Mouse (Mus musculus): ENCODE data around the gene Gapdhs. TPM values are rescaled to one million over a fixed set of nuclear protein-coding genes. Genes with fewer than 3 reads are reported as not detected.
"Not testable (repeated sequence)": the region's sequence is repeated elsewhere in the genome, so short reads cannot be mapped to it uniquely, and the experiment has no call there.

The Gapdhs gene
- polyA plus RNA-seq, 1 experiment = 4,420 TPM

DNA sequence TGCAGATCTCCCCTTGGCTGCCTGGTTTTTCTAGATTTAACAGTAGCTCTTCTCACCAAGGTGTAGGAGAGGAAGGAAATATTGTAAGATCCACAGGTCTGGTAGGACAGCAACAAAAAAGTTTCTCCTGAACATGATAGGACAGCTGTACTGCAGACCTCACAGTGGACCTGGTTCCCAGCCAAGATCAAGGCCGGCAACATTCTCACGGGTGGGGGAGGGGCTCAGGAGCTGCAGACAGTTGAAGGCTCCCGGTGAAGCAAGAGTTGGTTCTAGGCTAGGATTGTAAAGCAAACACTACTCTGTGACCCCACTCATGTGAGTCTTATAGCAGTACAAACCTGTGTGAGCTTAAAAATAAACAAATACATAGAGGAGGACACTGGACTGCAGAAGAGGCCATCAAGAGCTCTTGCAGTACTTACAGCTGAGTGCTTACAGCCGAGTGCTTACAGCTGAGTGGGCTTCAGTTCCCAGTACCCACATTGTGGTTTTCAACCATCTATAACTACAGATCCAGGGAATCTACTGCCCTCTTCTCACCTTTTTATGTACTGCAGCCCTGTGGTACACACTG is 629 bp upstream of the Gapdhs start:
- Histone ChIP-seq H3K36me3 (ENCODE audit: control insufficient read depth, insufficient read depth, low read length) (no peaks in the 10 kb centered on the region), H3K4me1 (ENCODE audit: control insufficient read depth, insufficient read depth, low read length) (peaks cover 8% of the 10 kb centered on the region), H3K4me3 (ENCODE audit: control insufficient read depth, low read depth, low read length) (peak overlapping the region; percentile 88), H3K27me3 (ENCODE audit: control insufficient read depth, insufficient read depth, low read length) (no peaks in the 10 kb centered on the region), H3K27ac (ENCODE audit: control insufficient read depth, insufficient read depth, low read depth, low read length) (peak overlapping the region; percentile 94)
- no peak for TF ChIP-seq POLR2A (IDR thresholded peaks at IDR 0.05; ENCODE audit: control insufficient read depth, low read depth, low read length)

- H3K27me3 ChIP-seq (ENCODE audit: control insufficient read depth, insufficient read depth, low read length); H3K36me3 ChIP-seq (ENCODE audit: control insufficient read depth, insufficient read depth, low read length); H3K4me1 ChIP-seq (ENCODE audit: control insufficient read depth, insufficient read depth, low read length): not testable (repeated sequence)
- TF ChIP-seq POLR2A (IDR thresholded peaks at IDR 0.05; ENCODE audit: control insufficient read depth, low read depth, low read length) = peak; percentile 17; the same call in 1 of the 2 replicates
- peak overlapping the region; percentile 51 for H3K27ac ChIP-seq (ENCODE audit: control insufficient read depth, insufficient read depth, low read depth, low read length)
- H3K4me3 ChIP-seq (ENCODE audit: control insufficient read depth, low read depth, low read length) = peak overlapping the region; percentile 93
These were observed 911 bp downstream of the Gapdhs start for GRCm38 (mm10) chr7:30742570-30742969.

DNA sequence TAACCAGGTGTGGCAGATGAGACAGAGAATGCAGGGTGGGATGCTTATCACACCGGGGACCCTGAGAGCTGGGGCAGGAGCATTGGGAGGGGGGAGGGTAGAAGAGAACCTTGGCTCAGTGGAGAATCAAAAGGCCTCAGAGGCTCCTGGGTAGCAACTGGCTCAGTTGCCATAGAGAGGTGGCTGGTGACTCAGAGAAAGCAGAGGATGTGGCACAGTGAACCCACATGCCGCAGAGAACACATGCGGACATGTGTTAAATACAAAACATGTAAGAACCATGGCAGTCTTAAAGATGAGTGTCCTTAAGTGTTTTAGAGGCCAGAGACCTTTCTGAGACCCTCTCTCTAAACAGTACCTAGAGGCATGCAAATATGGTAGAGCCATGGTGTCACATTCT is 7.3 kb downstream of the Gapdhs start:
- H3K27me3 ChIP-seq (ENCODE audit: control insufficient read depth, insufficient read depth, low read length) = no peaks in the 10 kb centered on the region
- H3K4me1 ChIP-seq (ENCODE audit: control insufficient read depth, insufficient read depth, low read length) = no peaks in the 10 kb centered on the region
- TF ChIP-seq POLR2A (IDR thresholded peaks at IDR 0.05; ENCODE audit: control insufficient read depth, low read depth, low read length) (no peak), CTCF (IDR thresholded peaks at IDR 0.05; ENCODE audit: control insufficient read depth, insufficient read depth, insufficient replicate concordance, low read depth, low read length) (no peak)
- H3K4me3 ChIP-seq (ENCODE audit: control insufficient read depth, low read depth, low read length) = no peak overlapping the region; the same call in 1 of the 2 replicates
- H3K27ac ChIP-seq (ENCODE audit: control insufficient read depth, insufficient read depth, low read depth, low read length) = no peak overlapping the region
- H3K36me3 ChIP-seq (ENCODE audit: control insufficient read depth, insufficient read depth, low read length) = no peaks in the 10 kb centered on the region

DNA sequence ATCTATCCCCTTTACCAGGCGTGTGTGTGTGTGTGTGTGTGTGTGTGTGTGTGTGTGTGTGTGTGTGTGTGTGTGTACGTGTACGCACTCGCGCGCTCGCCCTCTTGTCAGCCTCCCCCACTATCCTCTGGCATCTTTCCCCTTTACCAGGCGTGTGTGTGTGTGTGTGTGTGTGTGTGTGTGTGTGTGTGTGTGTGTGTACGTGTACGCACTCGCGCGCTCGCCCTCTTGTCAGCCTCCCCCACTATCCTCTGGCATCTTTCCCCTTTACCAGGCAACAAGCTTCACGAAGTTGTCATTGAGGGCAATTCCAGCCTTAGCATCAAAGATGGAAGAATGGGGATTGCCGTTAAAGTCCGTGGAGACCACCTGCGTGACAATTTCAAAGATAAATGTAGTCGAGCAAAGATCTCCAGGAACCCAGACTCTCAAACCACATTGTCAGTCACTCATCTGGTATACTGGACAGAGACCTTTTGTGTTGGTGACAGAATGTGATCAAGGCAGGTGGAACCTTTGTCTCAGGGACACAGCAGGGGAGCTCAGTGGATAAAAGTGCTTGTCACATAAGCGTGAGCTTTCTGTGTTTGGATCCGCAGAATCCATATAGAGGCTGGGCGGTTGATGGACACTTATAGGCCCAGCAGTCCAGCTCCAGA is 13.3 kb downstream of the Gapdhs start:
- H3K36me3 ChIP-seq (ENCODE audit: control insufficient read depth, insufficient read depth, low read length); H3K4me1 ChIP-seq (ENCODE audit: control insufficient read depth, insufficient read depth, low read length); H3K27me3 ChIP-seq (ENCODE audit: control insufficient read depth, insufficient read depth, low read length): not testable (repeated sequence)
- H3K4me3 ChIP-seq (ENCODE audit: control insufficient read depth, low read depth, low read length) = peak overlapping the region; percentile 94
- peak overlapping the region; percentile 80; the same call in 1 of the 2 replicates for H3K27ac ChIP-seq (ENCODE audit: control insufficient read depth, insufficient read depth, low read depth, low read length)

- Histone ChIP-seq H3K27me3 (ENCODE audit: control insufficient read depth, insufficient read depth, low read length) (no peaks in the 10 kb centered on the region), H3K36me3 (ENCODE audit: control insufficient read depth, insufficient read depth, low read length) (no peaks in the 10 kb centered on the region), H3K4me3 (ENCODE audit: control insufficient read depth, low read depth, low read length) (peak within 1 kb of the TSS; percentile 94), H3K27ac (ENCODE audit: control insufficient read depth, insufficient read depth, low read depth, low read length) (peak within 1 kb of the TSS; percentile 80), H3K4me1 (ENCODE audit: control insufficient read depth, insufficient read depth, low read length) (peaks cover 3% of the 10 kb centered on the region)
- TF ChIP-seq POLR2A (IDR thresholded peaks at IDR 0.05; ENCODE audit: control insufficient read depth, low read depth, low read length) (peak; percentile 74), CTCF (IDR thresholded peaks at IDR 0.05; ENCODE audit: control insufficient read depth, insufficient read depth, insufficient replicate concordance, low read depth, low read length) (peak; percentile 5; the same call in 1 of the 2 replicates)
These were observed 14.0 kb downstream of the Gapdhs start, which contains the start of gene Tmem147 for GRCm38 (mm10) chr7:30729396-30730063. Gene Tmem147, minus strand, starts transcription at chr7:30729540.

DNA sequence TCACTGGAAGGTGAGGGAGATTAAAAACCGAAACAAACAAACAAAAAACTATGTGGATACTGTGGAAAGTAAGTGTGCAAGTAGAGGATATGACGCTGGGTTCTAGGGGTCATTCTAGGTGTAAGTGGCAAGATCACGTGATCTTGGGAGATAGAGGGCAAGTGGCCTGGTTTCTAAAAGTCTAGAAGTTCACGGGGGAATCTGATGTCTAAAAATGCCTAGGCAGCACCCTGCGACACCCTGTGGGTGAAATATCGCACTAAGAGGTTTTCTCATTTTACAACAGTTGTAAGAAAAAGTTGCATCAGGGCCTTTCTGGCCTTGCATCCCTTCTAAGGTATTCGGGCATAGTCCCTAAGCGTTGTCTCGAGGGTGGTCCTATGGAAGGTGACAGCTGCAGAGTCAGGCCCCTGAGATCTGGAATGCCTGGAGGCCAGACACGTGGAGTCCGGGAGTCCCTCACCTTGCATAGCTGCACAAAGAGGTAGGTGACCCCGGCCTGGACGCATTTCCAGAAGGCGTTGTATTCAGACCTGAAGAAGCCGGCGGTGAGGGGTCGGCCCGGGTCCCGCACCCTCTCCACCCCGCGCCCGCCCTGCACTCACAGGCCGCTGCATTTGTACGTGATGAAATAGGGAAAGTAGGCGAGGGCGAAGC is 14.6 kb downstream of the Gapdhs start:
- Histone ChIP-seq H3K4me1 (ENCODE audit: control insufficient read depth, insufficient read depth, low read length) (peaks cover 3% of the 10 kb centered on the region), H3K27ac (ENCODE audit: control insufficient read depth, insufficient read depth, low read depth, low read length) (peak overlapping the region; percentile 72), H3K36me3 (ENCODE audit: control insufficient read depth, insufficient read depth, low read length) (no peaks in the 10 kb centered on the region), H3K4me3 (ENCODE audit: control insufficient read depth, low read depth, low read length) (peak overlapping the region; percentile 94), H3K27me3 (ENCODE audit: control insufficient read depth, insufficient read depth, low read length) (no peaks in the 10 kb centered on the region)
- TF ChIP-seq CTCF (IDR thresholded peaks at IDR 0.05; ENCODE audit: control insufficient read depth, insufficient read depth, insufficient replicate concordance, low read depth, low read length) (no peak), POLR2A (IDR thresholded peaks at IDR 0.05; ENCODE audit: control insufficient read depth, low read depth, low read length) (no peak)

- Histone ChIP-seq H3K4me1 (ENCODE audit: control insufficient read depth, insufficient read depth, low read length) (peaks cover 3% of the 10 kb centered on the region), H3K4me3 (ENCODE audit: control insufficient read depth, low read depth, low read length) (no peak overlapping the region)
- no peak for TF ChIP-seq CTCF (IDR thresholded peaks at IDR 0.05; ENCODE audit: control insufficient read depth, insufficient read depth, insufficient replicate concordance, low read depth, low read length)
- TF ChIP-seq POLR2A (IDR thresholded peaks at IDR 0.05; ENCODE audit: control insufficient read depth, low read depth, low read length) = no peak
These were observed 15.3 kb downstream of the Gapdhs start for GRCm38 (mm10) chr7:30728214-30728613.

More at GRCm38 (mm10) chr7:30728214-30728613, 15.3 kb downstream of the Gapdhs start:
- no peak overlapping the region for H3K27ac ChIP-seq (ENCODE audit: control insufficient read depth, insufficient read depth, low read depth, low read length)
- no peaks in the 10 kb centered on the region for H3K36me3 ChIP-seq (ENCODE audit: control insufficient read depth, insufficient read depth, low read length)
- no peaks in the 10 kb centered on the region for H3K27me3 ChIP-seq (ENCODE audit: control insufficient read depth, insufficient read depth, low read length)
